Mouse (Mus musculus): ENCODE data around the gene Ly6g5c. TPM values are rescaled to one million over a fixed set of nuclear protein-coding genes. Genes with fewer than 3 reads are reported as not detected.

Ly6g5c gene
- not detected in 2 replicates for total RNA-seq (2014; rRNA removed; ENCODE audit: low replicate concordance)
- 0.25 and 0.26 TPM in 2 replicates for polyA plus RNA-seq (2015; fragmentation: Nextera tagmentation; extraction: Ambion mirVana)

- Histone ChIP-seq H3K9ac (replicated peaks; ENCODE audit: low read depth, low read length) (no peak within 1 kb of the TSS), H3K4me2 (ENCODE audit: low read depth, low read length) (no peak within 1 kb of the TSS), H3K4me1 (ENCODE audit: control insufficient read depth, insufficient read depth) (no peaks in the 10 kb centered on the region), H3K27ac (ENCODE audit: low read depth) (no peak within 1 kb of the TSS), H3K27me3 (ENCODE audit: control insufficient read depth, insufficient read depth, low read length) (no peaks in the 10 kb centered on the region), H3K36me3 (replicated peaks; ENCODE audit: control insufficient read depth, insufficient read depth, low read length) (peaks cover 14% of the 10 kb centered on the region; the same call in 1 of the 2 replicates), H3K4me3 (ENCODE audit: low read depth, low read length) (no peak within 1 kb of the TSS), H3K9me3 (replicated peaks; ENCODE audit: control insufficient read depth, low read length) (no peaks in the 10 kb centered on the region)
- DNase-seq (ENCODE audit: low spot score) (no peak), ATAC-seq (ENCODE audit: insufficient read depth, low read depth) (no peak)
- WGBS: 81% methylated on average over 6 of the region's 6 CpGs
- no peak for TF ChIP-seq CTCF (IDR thresholded peaks at IDR 0.05; ENCODE audit: low read depth)
- no peak for TF ChIP-seq EP300 (IDR thresholded peaks at IDR 0.05; ENCODE audit: low read depth)
Measured at GRCm38 (mm10) chr17:35108097-35108496, at the start of gene Ly6g5c. Gene Ly6g5c (plus strand): TSS chr17:35108279.

- WGBS: 44% methylated on average over 9 of the region's 9 CpGs
- no peaks in the 10 kb centered on the region for H3K9me3 ChIP-seq (replicated peaks; ENCODE audit: control insufficient read depth, low read length)
- H3K27ac ChIP-seq (ENCODE audit: low read depth): peak overlapping the region; percentile 87
- H3K9ac ChIP-seq (replicated peaks; ENCODE audit: low read depth, low read length): no peak overlapping the region
- H3K27me3 ChIP-seq (ENCODE audit: control insufficient read depth, insufficient read depth, low read length): no peaks in the 10 kb centered on the region
- H3K4me1 ChIP-seq (ENCODE audit: control insufficient read depth, insufficient read depth): 0 out of 2 replicates have a peak, but pooled peaks cover 4% of the 10 kb centered on the region
- TF ChIP-seq EP300 (IDR thresholded peaks at IDR 0.05; ENCODE audit: low read depth) (no peak), CTCF (IDR thresholded peaks at IDR 0.05; ENCODE audit: low read depth) (no peak)
- DNase-seq (ENCODE audit: low spot score) (no peak), ATAC-seq (ENCODE audit: insufficient read depth, low read depth) (no peak)
- H3K4me2 ChIP-seq (ENCODE audit: low read depth, low read length): peak overlapping the region; percentile 75; the same call in 1 of the 2 replicates
- H3K4me3 ChIP-seq (ENCODE audit: low read depth, low read length): no peak overlapping the region
- H3K36me3 ChIP-seq (replicated peaks; ENCODE audit: control insufficient read depth, insufficient read depth, low read length): peaks cover 72% of the 10 kb centered on the region
Measured at GRCm38 (mm10) chr17:35058316-35058715, 49.8 kb upstream of the Ly6g5c start.

GRCm38 (mm10) chr17:35058911-35059892 lies 48.9 kb upstream of the Ly6g5c start, which contains the start of gene Ddah2:
Gene Ddah2 (plus strand): TSS chr17:35059035.
- ATAC-seq (ENCODE audit: insufficient read depth, low read depth): peak; percentile 92
- Histone ChIP-seq H3K4me1 (ENCODE audit: control insufficient read depth, insufficient read depth) (0 out of 2 replicates have a peak, but pooled peaks cover 4% of the 10 kb centered on the region), H3K27ac (ENCODE audit: low read depth) (peak within 1 kb of the TSS; percentile 87), H3K36me3 (replicated peaks; ENCODE audit: control insufficient read depth, insufficient read depth, low read length) (peaks cover 63% of the 10 kb centered on the region), H3K27me3 (ENCODE audit: control insufficient read depth, insufficient read depth, low read length) (peaks cover 6% of the 10 kb centered on the region; the same call in 1 of the 2 replicates), H3K9me3 (replicated peaks; ENCODE audit: control insufficient read depth, low read length) (no peaks in the 10 kb centered on the region), H3K4me3 (ENCODE audit: low read depth, low read length) (peak within 1 kb of the TSS; percentile 62), H3K9ac (replicated peaks; ENCODE audit: low read depth, low read length) (peak within 1 kb of the TSS; percentile 71), H3K4me2 (ENCODE audit: low read depth, low read length) (peak within 1 kb of the TSS; percentile 75)
- under 1% methylated on average over 55 of the region's 57 CpGs for WGBS
- TF ChIP-seq CTCF (IDR thresholded peaks at IDR 0.05; ENCODE audit: low read depth) (peak; percentile 59), EP300 (IDR thresholded peaks at IDR 0.05; ENCODE audit: low read depth) (peak; percentile 23; the same call in 1 of the 2 replicates)
- DNase-seq (ENCODE audit: low spot score): peak; percentile 91

- Histone ChIP-seq H3K36me3 (replicated peaks; ENCODE audit: control insufficient read depth, insufficient read depth, low read length) (peaks cover 56% of the 10 kb centered on the region), H3K27me3 (ENCODE audit: control insufficient read depth, insufficient read depth, low read length) (peaks cover 15% of the 10 kb centered on the region; the same call in 1 of the 2 replicates), H3K9me3 (replicated peaks; ENCODE audit: control insufficient read depth, low read length) (no peaks in the 10 kb centered on the region), H3K4me2 (ENCODE audit: low read depth, low read length) (peak overlapping the region; percentile 75), H3K9ac (replicated peaks; ENCODE audit: low read depth, low read length) (peak overlapping the region; percentile 71), H3K27ac (ENCODE audit: low read depth) (no peak overlapping the region; the same call in 1 of the 2 replicates), H3K4me1 (ENCODE audit: control insufficient read depth, insufficient read depth) (peaks cover 7% of the 10 kb centered on the region; the same call in 1 of the 2 replicates), H3K4me3 (ENCODE audit: low read depth, low read length) (peak overlapping the region; percentile 62)
- ATAC-seq (ENCODE audit: insufficient read depth, low read depth) (no peak), DNase-seq (ENCODE audit: low spot score) (no peak)
- whole genome bisulfite sequencing: 28% methylated on average over 14 of the region's 14 CpGs
- TF ChIP-seq CTCF (IDR thresholded peaks at IDR 0.05; ENCODE audit: low read depth): no peak
- no peak for TF ChIP-seq EP300 (IDR thresholded peaks at IDR 0.05; ENCODE audit: low read depth)
Measured at GRCm38 (mm10) chr17:35060071-35060470, 48.0 kb upstream of the Ly6g5c start.

- Histone ChIP-seq H3K4me2 (ENCODE audit: low read depth, low read length) (peak overlapping the region; percentile 75), H3K36me3 (replicated peaks; ENCODE audit: control insufficient read depth, insufficient read depth, low read length) (peaks cover 48% of the 10 kb centered on the region), H3K9me3 (replicated peaks; ENCODE audit: control insufficient read depth, low read length) (no peaks in the 10 kb centered on the region), H3K4me1 (ENCODE audit: control insufficient read depth, insufficient read depth) (peaks cover 14% of the 10 kb centered on the region), H3K4me3 (ENCODE audit: low read depth, low read length) (peak overlapping the region; percentile 62; the same call in 1 of the 2 replicates), H3K9ac (replicated peaks; ENCODE audit: low read depth, low read length) (no peak overlapping the region), H3K27me3 (ENCODE audit: control insufficient read depth, insufficient read depth, low read length) (peaks cover 21% of the 10 kb centered on the region; the same call in 1 of the 2 replicates), H3K27ac (ENCODE audit: low read depth) (no peak overlapping the region)
- TF ChIP-seq EP300 (IDR thresholded peaks at IDR 0.05; ENCODE audit: low read depth): no peak
- TF ChIP-seq CTCF (IDR thresholded peaks at IDR 0.05; ENCODE audit: low read depth): no peak
- DNase-seq (ENCODE audit: low spot score) (no peak), ATAC-seq (ENCODE audit: insufficient read depth, low read depth) (no peak)
- 72% methylated on average over 22 of the region's 22 CpGs for WGBS
Measured at GRCm38 (mm10) chr17:35060737-35061297, 47.3 kb upstream of the Ly6g5c start.

Measured in heart, postnatal 0 days (tissue).